Mouse (Mus musculus): Measurements from ENCODE around the gene Dach2. TPM values are rescaled to one million over a fixed set of nuclear protein-coding genes. Genes with fewer than 3 reads are reported as not detected.

Gene Dach2
- polyA plus RNA-seq, 1 experiment from 2014 or later = 3.5 TPM

DNA sequence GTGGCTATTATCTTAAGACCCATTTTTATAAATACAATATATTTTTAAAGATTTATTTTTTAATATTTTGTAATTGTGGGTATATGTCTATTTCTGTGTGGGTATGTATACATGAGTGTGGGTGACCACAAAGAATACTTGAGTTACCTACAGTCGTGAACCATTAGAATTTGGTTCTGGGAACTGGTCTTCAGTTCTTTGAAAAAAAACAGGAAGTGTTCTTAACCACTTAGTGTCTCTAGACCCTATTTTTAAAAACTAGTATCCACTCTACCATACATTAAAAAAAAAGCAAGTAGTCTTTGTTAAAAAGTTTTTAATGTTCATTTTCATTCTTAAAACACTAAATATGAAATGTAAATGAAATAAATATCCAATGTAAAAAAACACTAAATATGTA lies 529.5 kb downstream of the Dach2 start:
- H3K36me3 ChIP-seq (ENCODE audit: control insufficient read depth, insufficient read depth) = no peaks in the 10 kb centered on the region
- ATAC-seq = no peak
- H3K9ac ChIP-seq (replicated peaks; ENCODE audit: low read depth, low read length) = no peak overlapping the region
- H3K27me3 ChIP-seq (replicated peaks; ENCODE audit: control insufficient read depth, insufficient read depth, low read length) = no peaks in the 10 kb centered on the region
- no peak overlapping the region for H3K4me2 ChIP-seq (ENCODE audit: low read length)
- no peaks in the 10 kb centered on the region for H3K9me3 ChIP-seq (ENCODE audit: control insufficient read depth, low read length)
- WGBS = 73% methylated on average over 1 of the region's 1 CpGs
- no peaks in the 10 kb centered on the region for H3K4me1 ChIP-seq (replicated peaks; ENCODE audit: control insufficient read depth, insufficient read depth, low read length)
- H3K4me3 ChIP-seq (replicated peaks; ENCODE audit: low read length) = no peak overlapping the region
- H3K27ac ChIP-seq (ENCODE audit: low read length) = no peak overlapping the region

- Histone ChIP-seq H3K4me2 (ENCODE audit: low read length) (no peak overlapping the region), H3K4me1 (replicated peaks; ENCODE audit: control insufficient read depth, insufficient read depth, low read length) (no peaks in the 10 kb centered on the region), H3K27me3 (replicated peaks; ENCODE audit: control insufficient read depth, insufficient read depth, low read length) (no peaks in the 10 kb centered on the region), H3K9me3 (ENCODE audit: control insufficient read depth, low read length) (no peaks in the 10 kb centered on the region), H3K36me3 (ENCODE audit: control insufficient read depth, insufficient read depth) (no peaks in the 10 kb centered on the region), H3K9ac (replicated peaks; ENCODE audit: low read depth, low read length) (no peak overlapping the region), H3K4me3 (replicated peaks; ENCODE audit: low read length) (no peak overlapping the region), H3K27ac (ENCODE audit: low read length) (no peak overlapping the region)
- WGBS = 97% methylated on average over 1 of the region's 1 CpGs
- ATAC-seq = no peak
Measured at GRCm38 (mm10) chrX:113833062-113833461, 535.8 kb downstream of the Dach2 start.

DNA sequence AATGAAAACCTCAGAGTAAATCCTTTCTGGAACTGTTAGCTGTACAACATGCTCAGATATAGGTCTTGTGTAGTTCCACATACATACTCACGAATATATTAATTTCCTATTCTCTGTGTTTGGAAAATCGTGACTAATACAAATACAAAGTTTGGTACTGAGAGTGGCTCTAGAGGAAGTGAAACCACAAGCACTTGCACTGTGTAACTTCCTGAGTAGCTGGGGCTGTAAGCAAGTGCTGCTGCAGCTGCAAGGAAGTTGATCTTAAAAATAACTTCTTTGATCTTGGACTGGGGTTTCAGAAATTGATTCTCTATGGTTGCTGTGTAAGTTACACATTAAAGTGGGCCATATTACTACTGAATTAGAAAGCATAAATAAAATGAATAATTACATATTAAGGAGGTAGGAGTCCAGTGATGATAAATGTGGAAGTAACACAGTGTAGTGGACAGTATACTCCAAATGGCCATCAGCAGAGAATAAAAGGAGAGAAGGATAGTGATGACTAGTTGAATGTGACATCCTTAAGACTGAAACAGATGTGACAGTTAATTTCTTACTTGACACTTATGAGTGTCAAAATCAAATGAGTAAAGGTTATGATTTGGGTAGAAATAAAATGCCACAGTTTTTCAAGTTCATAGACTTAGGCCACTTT lies 570.7 kb downstream of the Dach2 start:
- Histone ChIP-seq H3K4me2 (ENCODE audit: low read length) (no peak overlapping the region), H3K27me3 (replicated peaks; ENCODE audit: control insufficient read depth, insufficient read depth, low read length) (no peaks in the 10 kb centered on the region), H3K9ac (replicated peaks; ENCODE audit: low read depth, low read length) (no peak overlapping the region), H3K4me1 (replicated peaks; ENCODE audit: control insufficient read depth, insufficient read depth, low read length) (no peaks in the 10 kb centered on the region), H3K9me3 (ENCODE audit: control insufficient read depth, low read length) (no peaks in the 10 kb centered on the region), H3K4me3 (replicated peaks; ENCODE audit: low read length) (no peak overlapping the region), H3K27ac (ENCODE audit: low read length) (no peak overlapping the region), H3K36me3 (ENCODE audit: control insufficient read depth, insufficient read depth) (no peaks in the 10 kb centered on the region)
- ATAC-seq = no peak
- WGBS = 76% methylated on average over 2 of the region's 2 CpGs

Other genes with a start within 250 kb of the Dach2 start
- gene Chm, start 112.0 kb upstream of the Dach2 start, polyA plus RNA-seq (2015; fragmentation: Nextera tagmentation; extraction: Ambion mirVana) = 15.5 and 16.2 TPM in 2 replicates

Measured in forebrain, embryonic 16.5 days (tissue).